Mouse (Mus musculus) T-helper 1 cell (primary cell): ENCODE data around the gene Cbx8.

Experiments
- in situ Hi-C: fragments of 300-600 bp; cut with MboI, MseI; formaldehyde crosslinking; loops from one replicate; pipeline ENCODE4 v1.15.1; 2025; ENCODE audit warnings: high pct_unique_total_duplicates

Gene Cbx8

GRCm38 (mm10) chr11:118995448-118995847 lies 45.3 kb downstream of the Cbx8 start:
- in situ Hi-C loops = no loop called here

DNA sequence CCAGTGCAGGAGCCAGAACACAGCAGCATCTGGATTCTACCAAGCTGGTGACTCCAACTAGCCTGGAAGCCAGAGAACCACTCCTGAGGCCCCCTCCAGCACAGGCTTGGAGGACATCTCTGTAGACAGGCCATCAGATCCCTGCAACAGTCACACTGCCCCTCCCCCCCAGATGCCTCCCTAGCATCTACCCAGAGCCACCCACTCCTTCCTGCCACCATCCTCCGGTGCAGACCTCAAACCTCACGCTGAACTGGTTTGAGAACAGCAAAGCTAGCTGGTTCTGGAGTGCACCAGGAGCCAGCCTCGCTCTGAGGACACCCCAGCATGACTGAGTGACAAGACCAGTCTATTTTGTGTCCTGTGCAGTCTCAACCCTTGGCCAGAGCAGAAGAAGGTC lies 48.0 kb downstream of the Cbx8 start:
- in situ Hi-C loops = no loop called here

DNA sequence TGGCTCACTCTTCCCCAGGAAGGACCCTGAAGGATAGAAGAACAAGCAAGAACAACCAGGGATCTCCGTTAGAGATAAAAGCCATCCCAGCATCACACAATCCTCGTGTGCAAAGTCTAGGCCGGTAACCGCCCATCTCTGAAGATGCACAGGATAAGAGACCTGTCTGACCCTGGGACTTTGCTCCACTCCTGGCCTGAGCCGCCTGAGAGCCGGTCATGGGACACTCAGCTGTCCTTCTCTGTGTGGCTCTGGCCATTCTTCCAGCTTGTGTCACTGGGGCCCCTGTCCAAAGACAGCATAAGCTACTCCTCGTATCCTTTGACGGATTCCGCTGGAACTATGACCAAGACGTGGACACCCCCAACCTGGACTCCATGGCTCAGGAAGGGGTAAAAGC lies 52.8 kb downstream of the Cbx8 start, which contains the start of gene Enpp7:
Gene Enpp7, plus strand, starts transcription at position 190 of the 400 bp plus-strand sequence.
- in situ Hi-C loops = no loop called here
